Mouse (Mus musculus) embryonic facial prominence, embryonic 11.5 days (tissue): ENCODE results near the gene Gm28230. TPM values are rescaled to one million over a fixed set of nuclear protein-coding genes. Genes with fewer than 3 reads are reported as not detected.

ENCODE experiments used
- microRNA counts: library from miRNA; unstranded; fragments of <30 nt; microRNA quantifications from one replicate; lab custom pipeline; 2016
- microRNA-seq: library from miRNA; unstranded; fragments of <30 nt; microRNA quantifications from one replicate; pipeline ENCODE4, GENCODE M21; 2016; ENCODE audit warnings: borderline number of aligned reads
- polyA plus RNA-seq: library from polyadenylated mRNA; unstranded; fragments of >200 nt; fragmentation: Nextera tagmentation; extraction: Ambion mirVana; gene quantifications from 2 replicates; pipeline ENCODE4 v1.2.1, GENCODE M21; 2014

Gm28230 gene
- polyA plus RNA-seq, 1 experiment from 2014 or later = not detected

MicroRNA genes within 50 kb of the gene (microRNA counts, 519-probe panel; counts per million panel counts)
- 2,550 counts per million, percentile 24 among the panel's probes with 10 or more counts for microRNA mmu-miR-10b (lab: Ali Mortazavi, UCI)

Small RNAs within 50 kb of the gene (microRNA-seq; reads per million reads assigned to microRNA genes)
- gene Gm44463 (not detected), gene Mir10b (1,016 reads per million, percentile 71 among the genes with 10 or more reads in this experiment)

Other genes starting within 250 kb of the Gm28230 start
- 39.6 and 42.1 TPM in 2 replicates for gene Lnpk, start 147.3 kb upstream of the Gm28230 start, polyA plus RNA-seq
- 0.08 and 0.10 TPM in 2 replicates for gene Evx2, start 67.2 kb upstream of the Gm28230 start, polyA plus RNA-seq
- gene Hoxd13, start 58.4 kb upstream of the Gm28230 start, polyA plus RNA-seq = not detected in 2 replicates
- not detected in 2 replicates for gene Hoxd12, start 51.7 kb upstream of the Gm28230 start, polyA plus RNA-seq
- gene Hoxd11, start 47.2 kb upstream of the Gm28230 start, polyA plus RNA-seq = not detected in 2 replicates
- not detected in 2 replicates for gene Hoxd10, start 34.8 kb upstream of the Gm28230 start, polyA plus RNA-seq
- gene Hoxd9, start 29.0 kb upstream of the Gm28230 start, polyA plus RNA-seq = 0.10 TPM in 1 of 2 replicates, not detected in the other
- 0.18 and 0.71 TPM in 2 replicates for gene Hoxd8, start 22.1 kb upstream of the Gm28230 start, polyA plus RNA-seq
- gene Hoxd3, start 14.8 kb upstream of the Gm28230 start, polyA plus RNA-seq = 2.7 and 2.9 TPM in 2 replicates
- 0.18 TPM in 1 of 2 replicates, not detected in the other for gene Hoxd4, start 14.8 kb upstream of the Gm28230 start, polyA plus RNA-seq
- 0.47 and 0.80 TPM in 2 replicates for gene Hoxd1, start 36.3 kb downstream of the Gm28230 start, polyA plus RNA-seq
- 146 and 147 TPM in 2 replicates for gene Mtx2, start 99.1 kb downstream of the Gm28230 start, polyA plus RNA-seq